Mouse (Mus musculus): Measurements from ENCODE around the gene Plcl1.

GRCm38 (mm10) chr1:55507061-55507460 lies 101.3 kb downstream of the Plcl1 start:
- no peak for TF ChIP-seq TAL1 (IDR thresholded peaks at IDR 0.05; ENCODE audit: low read length)
- TF ChIP-seq GATA1 (IDR thresholded peaks at IDR 0.05; ENCODE audit: low read length): no peak

Data from erythroblast, embryonic 14.5 days (primary cell).